ENCODE assay signal across 20 mouse cellular contexts in genomic region chr8:115473974-115474373, GRCm38 (mm10).
DNase-seq lines count a peak whose midpoint lies in the region; ATAC-seq and TF ChIP-seq lines count a peak whose summit lies in the region.
"Had no signal": no experiment of that assay in that cellular context is flagged by ENCODE, and none has a peak within 500 bp of the region (broad histone marks: within the 10 kb centered on the region; RNA-seq: fewer than 3 reads in every experiment).

No protein-coding gene starts in this region.

- TF ChIP-seq CTCF in lung, embryonic 14.5 days (IDR thresholded peaks at IDR 0.05; ENCODE audit: low read depth), result no peak

- H3K4me2 ChIP-seq in heart, embryonic 13.5 days, result peak overlapping the region; percentile 44
- H3K4me2 ChIP-seq in kidney, embryonic 14.5 days (replicated peaks; ENCODE audit: low read depth, low read length), result peak overlapping the region; percentile 31
- H3K4me2 ChIP-seq in lung, embryonic 14.5 days, result peak overlapping the region; percentile 33; the same call in 1 of the 2 replicates
- H3K4me2 ChIP-seq: forebrain, embryonic 13.5 days; limb, embryonic 13.5 days; liver, embryonic 15.5 days had no signal

- H3K9ac ChIP-seq in heart, embryonic 13.5 days, result no peak overlapping the region
- H3K9ac ChIP-seq in kidney, embryonic 14.5 days (ENCODE audit: low read depth, low read length), result no peak overlapping the region
- no peak overlapping the region for H3K9ac ChIP-seq in lung, embryonic 14.5 days
- H3K9ac ChIP-seq: forebrain, embryonic 13.5 days; limb, embryonic 13.5 days; liver, embryonic 15.5 days had no signal

- H3K27me3 ChIP-seq in heart, embryonic 13.5 days (replicated peaks), result no peaks in the 10 kb centered on the region
- no peaks in the 10 kb centered on the region for H3K27me3 ChIP-seq in kidney, embryonic 14.5 days (ENCODE audit: control insufficient read depth, insufficient read depth, low read length)
- H3K27me3 ChIP-seq in lung, embryonic 14.5 days (ENCODE audit: insufficient read depth, low read length), result 0 out of 2 replicates have a peak, but pooled peaks cover 3% of the 10 kb centered on the region
- H3K27me3 ChIP-seq: Patski had no signal

- DNase-seq in heart, adult 8-10 months (ENCODE audit: low spot score), result no peak
- no peak for DNase-seq in kidney, adult 8-10 months
- no peak for DNase-seq in lung, embryonic 14.5 days
- no peak for DNase-seq in lung, postnatal 10 days
- DNase-seq: adrenal gland, postnatal 36 days; B cell, adult 2 months; cerebellum, adult 9-10 months; kidney, adult 18-20 months; layer of hippocampus, adult 9-11 months; thymus, adult 18-20 months; thymus, postnatal 36 days had no signal

- no peaks in the 10 kb centered on the region for H3K9me3 ChIP-seq in heart, embryonic 13.5 days
- no peaks in the 10 kb centered on the region for H3K9me3 ChIP-seq in kidney, embryonic 14.5 days (ENCODE audit: control insufficient read depth, low read length)
- H3K9me3 ChIP-seq in lung, embryonic 14.5 days (ENCODE audit: low read depth, low read length), result no peaks in the 10 kb centered on the region
- H3K9me3 ChIP-seq: forebrain, embryonic 13.5 days; limb, embryonic 13.5 days; liver, embryonic 15.5 days; midbrain, embryonic 10.5 days had no signal

- H3K4me3 ChIP-seq in heart, embryonic 13.5 days, result 0 out of 2 replicates have a peak overlapping the region, but pooled peaks have one; percentile 10
- H3K4me3 ChIP-seq in kidney, embryonic 14.5 days (ENCODE audit: low read length), result peak overlapping the region; percentile 13
- no peak overlapping the region for H3K4me3 ChIP-seq in lung, embryonic 14.5 days (ENCODE audit: low read depth, low read length)
- H3K4me3 ChIP-seq: forebrain, embryonic 13.5 days; limb, embryonic 13.5 days; liver, embryonic 15.5 days; midbrain, embryonic 10.5 days had no signal

- no peak overlapping the region for H3K27ac ChIP-seq in heart, embryonic 13.5 days (replicated peaks)
- H3K27ac ChIP-seq in kidney, embryonic 14.5 days (ENCODE audit: low read depth, low read length), result no peak overlapping the region
- H3K27ac ChIP-seq in lung, embryonic 14.5 days (ENCODE audit: low read depth), result no peak overlapping the region
- H3K27ac ChIP-seq: forebrain, embryonic 13.5 days; hindbrain, postnatal 0 days; limb, embryonic 13.5 days; liver, embryonic 15.5 days; midbrain, embryonic 10.5 days had no signal

- WGBS in heart, embryonic 13.5 days, result 49% methylated on average over 8 of the region's 8 CpGs
- 30% methylated on average over 8 of the region's 8 CpGs for WGBS in kidney, embryonic 14.5 days
- WGBS in lung, embryonic 14.5 days, result 51% methylated on average over 8 of the region's 8 CpGs

- no peak for ATAC-seq in heart, embryonic 13.5 days (ENCODE audit: extremely low read depth, insufficient number of reproducible peaks, low FRiP score, low TSS enrichment)
- no peak for ATAC-seq in kidney, embryonic 14.5 days (ENCODE audit: low FRiP score, low TSS enrichment)
- ATAC-seq in lung, embryonic 14.5 days (ENCODE audit: insufficient read depth), result no peak
- ATAC-seq: forebrain, embryonic 13.5 days; hindbrain, postnatal 0 days; Patski had no signal

- H3K4me1 ChIP-seq in heart, embryonic 13.5 days, result peaks cover 18% of the 10 kb centered on the region
- H3K4me1 ChIP-seq in kidney, embryonic 14.5 days (ENCODE audit: control insufficient read depth, insufficient read depth, low read length), result no peaks in the 10 kb centered on the region
- 0 out of 2 replicates have a peak, but pooled peaks cover 3% of the 10 kb centered on the region for H3K4me1 ChIP-seq in lung, embryonic 14.5 days (ENCODE audit: insufficient read depth)
- H3K4me1 ChIP-seq: forebrain, embryonic 13.5 days; limb, embryonic 13.5 days; liver, embryonic 15.5 days; midbrain, embryonic 10.5 days had no signal

- no peaks in the 10 kb centered on the region for H3K36me3 ChIP-seq in heart, embryonic 13.5 days
- H3K36me3 ChIP-seq in kidney, embryonic 14.5 days (ENCODE audit: control insufficient read depth, insufficient read depth, low read length), result no peaks in the 10 kb centered on the region
- no peaks in the 10 kb centered on the region for H3K36me3 ChIP-seq in lung, embryonic 14.5 days (ENCODE audit: insufficient read depth)
- H3K36me3 ChIP-seq: G1E; limb, embryonic 13.5 days; liver, embryonic 15.5 days; midbrain, embryonic 10.5 days had no signal
